Mouse (Mus musculus) stomach, postnatal 0 days (tissue): ENCODE measurements around the gene Notch4.

Source experiments
- CTCF ChIP-seq: IDR thresholded peaks from 2 replicates; pipeline ENCODE4 v1.5.1; 2016; ENCODE audit warnings: antibody characterized with exemption, low read depth, mild to moderate bottlenecking, moderate library complexity
- EP300 ChIP-seq: optimal IDR thresholded peaks from 2 replicates; pipeline ENCODE3; 2016; ENCODE audit warnings: antibody characterized with exemption

- TF ChIP-seq CTCF = peak; percentile 78
- TF ChIP-seq EP300 = no peak
Observed at GRCm38 (mm10) chr17:34626773-34627092, 62.7 kb downstream of the Notch4 start.
